Mouse (Mus musculus) hindbrain, embryonic 15.5 days (tissue): ENCODE data around the gene Gm20388. TPM values are rescaled to one million over a fixed set of nuclear protein-coding genes. Genes with fewer than 3 reads are reported as not detected.

Source experiments
- ATAC-seq: fragments of 200-750 bp; cut with Nextera tagmentation; 2 replicates; pipeline ENCODE4 v1.8.0; 2017; ENCODE audit warnings: low read depth, moderate number of reproducible peaks, moderate TSS enrichment; ENCODE audit not compliant: low FRiP score
- H3K27ac ChIP-seq: fragments of 300-500 bp; sonication (generic); replicated peaks from 2 replicates; pipeline ENCODE4 v1.5.1; 2015; ENCODE audit warnings: mild to moderate bottlenecking, inconsistent platforms
- H3K27me3 ChIP-seq: fragments of 300-500 bp; sonication (generic); 2 replicates; pipeline ENCODE4 v1.6.1; 2015; ENCODE audit warnings: control low read depth, inconsistent platforms
- H3K36me3 ChIP-seq: fragments of 300-500 bp; sonication (generic); 2 replicates; pipeline ENCODE4 v1.6.1; 2015; ENCODE audit warnings: control low read depth, inconsistent platforms
- H3K4me1 ChIP-seq: fragments of 300-500 bp; sonication (generic); replicated peaks from 2 replicates; pipeline ENCODE4 v1.6.1; 2015; ENCODE audit warnings: control low read depth, inconsistent platforms
- H3K4me2 ChIP-seq: fragments of 300-500 bp; sonication (generic); 2 replicates; pipeline ENCODE4 v1.6.1; 2015; ENCODE audit warnings: moderate library complexity, mild to moderate bottlenecking, inconsistent platforms
- H3K4me3 ChIP-seq: fragments of 300-500 bp; sonication (generic); 2 replicates; pipeline ENCODE4 v1.5.1; 2015; ENCODE audit warnings: mild to moderate bottlenecking, inconsistent platforms
- H3K9ac ChIP-seq: fragments of 300-500 bp; sonication (generic); 2 replicates; pipeline ENCODE4 v1.6.1; 2015; ENCODE audit warnings: inconsistent platforms
- H3K9me3 ChIP-seq: fragments of 300-500 bp; sonication (generic); 2 replicates; pipeline ENCODE4 v1.6.1; 2016; ENCODE audit warnings: control low read depth, inconsistent platforms
- WGBS: fragments of 180-500 bp; shearing (Covaris S2); methylation state at CpG from one replicate; pipeline ENCODE4 v1.1.7; 2015; 5-methylcytosine and 5-hydroxymethylcytosine counted together
- polyA plus RNA-seq: library from polyadenylated mRNA; unstranded; fragments of >200 nt; fragmentation: Nextera tagmentation; extraction: Ambion mirVana; gene quantifications from 2 replicates; pipeline ENCODE4 v1.2.1, GENCODE M21; 2015

Gene Gm20388
- polyA plus RNA-seq, 1 experiment from 2014 or later: 5.4 TPM

GRCm38 (mm10) chr8:122931834-122932560 is 3021.4 kb downstream of the Gm20388 start:
- no peaks in the 10 kb centered on the region for H3K27me3 ChIP-seq
- H3K9me3 ChIP-seq: no peaks in the 10 kb centered on the region
- peak overlapping the region; percentile 36; the same call in 1 of the 2 replicates for H3K27ac ChIP-seq
- no peaks in the 10 kb centered on the region for H3K36me3 ChIP-seq
- peaks cover 44% of the 10 kb centered on the region for H3K4me1 ChIP-seq
- WGBS: 62% methylated on average over 3 of the region's 3 CpGs
- ATAC-seq: no peak
- no peak overlapping the region for H3K4me2 ChIP-seq
- H3K9ac ChIP-seq: no peak overlapping the region
- no peak overlapping the region for H3K4me3 ChIP-seq

GRCm38 (mm10) chr8:122932561-122932959 is 3021.9 kb downstream of the Gm20388 start:
- Histone ChIP-seq H3K9ac (no peak overlapping the region), H3K9me3 (no peaks in the 10 kb centered on the region), H3K4me1 (peaks cover 49% of the 10 kb centered on the region), H3K27me3 (no peaks in the 10 kb centered on the region), H3K27ac (no peak overlapping the region; the same call in 1 of the 2 replicates), H3K4me3 (no peak overlapping the region), H3K36me3 (no peaks in the 10 kb centered on the region), H3K4me2 (no peak overlapping the region)
- ATAC-seq: no peak
- WGBS: 85% methylated on average over 2 of the region's 2 CpGs

- Histone ChIP-seq H3K4me1 (peaks cover 57% of the 10 kb centered on the region), H3K9me3 (no peaks in the 10 kb centered on the region), H3K36me3 (no peaks in the 10 kb centered on the region), H3K9ac (no peak overlapping the region), H3K4me2 (no peak overlapping the region), H3K27ac (no peak overlapping the region; the same call in 1 of the 2 replicates), H3K4me3 (no peak overlapping the region), H3K27me3 (no peaks in the 10 kb centered on the region)
- ATAC-seq: no peak
These were observed 3023.3 kb downstream of the Gm20388 start for GRCm38 (mm10) chr8:122933973-122934372.

GRCm38 (mm10) chr8:122935118-122935517 is 3024.5 kb downstream of the Gm20388 start:
- H3K4me2 ChIP-seq: no peak overlapping the region
- H3K27me3 ChIP-seq: no peaks in the 10 kb centered on the region
- H3K9ac ChIP-seq: no peak overlapping the region
- WGBS: 46% methylated on average over 1 of the region's 1 CpGs
- no peaks in the 10 kb centered on the region for H3K36me3 ChIP-seq
- peaks cover 57% of the 10 kb centered on the region for H3K4me1 ChIP-seq
- ATAC-seq: no peak; the same call in 1 of the 2 replicates
- H3K9me3 ChIP-seq: no peaks in the 10 kb centered on the region
- H3K27ac ChIP-seq: peak overlapping the region; percentile 66
- H3K4me3 ChIP-seq: no peak overlapping the region

GRCm38 (mm10) chr8:122935912-122936311 is 3025.3 kb downstream of the Gm20388 start:
- no peak overlapping the region for H3K4me3 ChIP-seq
- H3K4me2 ChIP-seq: no peak overlapping the region
- no peaks in the 10 kb centered on the region for H3K27me3 ChIP-seq
- no peak overlapping the region for H3K9ac ChIP-seq
- H3K9me3 ChIP-seq: no peaks in the 10 kb centered on the region
- H3K36me3 ChIP-seq: no peaks in the 10 kb centered on the region
- peaks cover 57% of the 10 kb centered on the region for H3K4me1 ChIP-seq
- H3K27ac ChIP-seq: 0 out of 2 replicates have a peak overlapping the region, but pooled peaks have one; percentile 66
- 90% methylated on average over 3 of the region's 3 CpGs for WGBS
- ATAC-seq: no peak

GRCm38 (mm10) chr8:122937545-122938053 is 3027.0 kb downstream of the Gm20388 start:
- H3K4me3 ChIP-seq: no peak overlapping the region
- H3K4me1 ChIP-seq: peaks cover 49% of the 10 kb centered on the region
- ATAC-seq: no peak

GRCm38 (mm10) chr8:122938170-122938569 is 3027.5 kb downstream of the Gm20388 start:
- Histone ChIP-seq H3K4me3 (no peak overlapping the region), H3K36me3 (no peaks in the 10 kb centered on the region), H3K4me2 (no peak overlapping the region), H3K9ac (no peak overlapping the region), H3K27ac (peak overlapping the region; percentile 47), H3K27me3 (no peaks in the 10 kb centered on the region), H3K4me1 (peaks cover 45% of the 10 kb centered on the region), H3K9me3 (no peaks in the 10 kb centered on the region)
- WGBS: 56% methylated on average over 3 of the region's 3 CpGs
- ATAC-seq: no peak

More at GRCm38 (mm10) chr8:122937545-122938053, 3027.0 kb downstream of the Gm20388 start:
- Histone ChIP-seq H3K27me3 (no peaks in the 10 kb centered on the region), H3K4me2 (no peak overlapping the region), H3K9me3 (no peaks in the 10 kb centered on the region), H3K27ac (peak overlapping the region; percentile 47), H3K9ac (no peak overlapping the region), H3K36me3 (no peaks in the 10 kb centered on the region)
- 76% methylated on average over 2 of the region's 2 CpGs for WGBS

- no peaks in the 10 kb centered on the region for H3K36me3 ChIP-seq
- H3K9me3 ChIP-seq: no peaks in the 10 kb centered on the region
- H3K9ac ChIP-seq: no peak overlapping the region
- peaks cover 43% of the 10 kb centered on the region for H3K4me1 ChIP-seq
- no peak overlapping the region for H3K4me2 ChIP-seq
- 35% methylated on average over 4 of the region's 4 CpGs for WGBS
- no peak for ATAC-seq
- H3K4me3 ChIP-seq: no peak overlapping the region
- no peaks in the 10 kb centered on the region for H3K27me3 ChIP-seq
- peak overlapping the region; percentile 47; the same call in 1 of the 2 replicates for H3K27ac ChIP-seq
These were observed 3027.9 kb downstream of the Gm20388 start for GRCm38 (mm10) chr8:122938591-122938990.

- H3K27me3 ChIP-seq: no peaks in the 10 kb centered on the region
- no peaks in the 10 kb centered on the region for H3K9me3 ChIP-seq
- no peak overlapping the region for H3K27ac ChIP-seq
- ATAC-seq: no peak
- no peaks in the 10 kb centered on the region for H3K36me3 ChIP-seq
- H3K4me1 ChIP-seq: peaks cover 16% of the 10 kb centered on the region
- H3K4me2 ChIP-seq: no peak overlapping the region
- H3K4me3 ChIP-seq: no peak overlapping the region
- no peak overlapping the region for H3K9ac ChIP-seq
- WGBS: 61% methylated on average over 9 of the region's 9 CpGs
These were observed 3032.4 kb downstream of the Gm20388 start for GRCm38 (mm10) chr8:122942803-122943713.

GRCm38 (mm10) chr8:122945775-122946174 is 3035.1 kb downstream of the Gm20388 start:
- no peak for ATAC-seq
- H3K27ac ChIP-seq: no peak overlapping the region
- peaks cover 22% of the 10 kb centered on the region for H3K4me1 ChIP-seq
- no peaks in the 10 kb centered on the region for H3K9me3 ChIP-seq
- H3K27me3 ChIP-seq: no peaks in the 10 kb centered on the region
- H3K36me3 ChIP-seq: no peaks in the 10 kb centered on the region
- WGBS: 83% methylated on average over 2 of the region's 2 CpGs
- H3K4me3 ChIP-seq: no peak overlapping the region
- H3K9ac ChIP-seq: no peak overlapping the region
- H3K4me2 ChIP-seq: no peak overlapping the region

GRCm38 (mm10) chr8:122949701-122950100 is 3039.1 kb downstream of the Gm20388 start:
- Histone ChIP-seq H3K9ac (no peak overlapping the region), H3K9me3 (no peaks in the 10 kb centered on the region), H3K27ac (no peak overlapping the region), H3K36me3 (no peaks in the 10 kb centered on the region), H3K4me1 (peaks cover 14% of the 10 kb centered on the region), H3K4me3 (no peak overlapping the region), H3K4me2 (no peak overlapping the region), H3K27me3 (no peaks in the 10 kb centered on the region)
- WGBS: 72% methylated on average over 5 of the region's 5 CpGs
- no peak for ATAC-seq

GRCm38 (mm10) chr8:122951456-122951855 is 3040.8 kb downstream of the Gm20388 start:
- no peak overlapping the region for H3K4me3 ChIP-seq
- H3K36me3 ChIP-seq: no peaks in the 10 kb centered on the region
- H3K9ac ChIP-seq: no peak overlapping the region
- peaks cover 17% of the 10 kb centered on the region for H3K4me1 ChIP-seq
- no peaks in the 10 kb centered on the region for H3K27me3 ChIP-seq
- H3K27ac ChIP-seq: no peak overlapping the region
- no peaks in the 10 kb centered on the region for H3K9me3 ChIP-seq
- WGBS: 94% methylated on average over 5 of the region's 5 CpGs
- no peak overlapping the region for H3K4me2 ChIP-seq
- no peak for ATAC-seq
